Mouse (Mus musculus): ENCODE data around the gene Gm20532.

GRCm38 (mm10) chr2:26573396-26573795, 13.0 kb upstream of the Gm20532 start:
- TF ChIP-seq GATA1 (IDR thresholded peaks at IDR 0.05; ENCODE audit: low read length) = no peak
- TF ChIP-seq TAL1 (IDR thresholded peaks at IDR 0.05; ENCODE audit: low read length) = no peak
